Mouse (Mus musculus): ENCODE measurements around the gene Dkk2. TPM values are rescaled to one million over a fixed set of nuclear protein-coding genes. Genes with fewer than 3 reads are reported as not detected.
A peak's percentile ranks its signal among the peaks of the same experiment; 100 is the strongest.

Dkk2 gene
- polyA plus RNA-seq, 2 experiments: 63.1 to 69.3 TPM

- ATAC-seq (ENCODE audit: low FRiP score, low read depth): no peak
- H3K4me2 ChIP-seq (replicated peaks; ENCODE audit: low read depth, low read length, severe bottlenecking): no peak overlapping the region
- WGBS: 83% methylated on average over 3 of the region's 3 CpGs
- H3K4me1 ChIP-seq (ENCODE audit: control insufficient read depth, insufficient read depth, low read length): no peaks in the 10 kb centered on the region
- H3K9me3 ChIP-seq (ENCODE audit: control insufficient read depth, low read length): no peaks in the 10 kb centered on the region
- no peak overlapping the region for H3K27ac ChIP-seq (replicated peaks; ENCODE audit: low read depth, low read length)
- no peak overlapping the region for H3K4me3 ChIP-seq (replicated peaks; ENCODE audit: low read length)
- no peaks in the 10 kb centered on the region for H3K36me3 ChIP-seq (ENCODE audit: control insufficient read depth, insufficient read depth, low read length)
- no peak for TF ChIP-seq POLR2A (IDR thresholded peaks at IDR 0.05; ENCODE audit: borderline replicate concordance, extremely low read depth, insufficient read depth, insufficient read length)
- no peak overlapping the region for H3K9ac ChIP-seq (ENCODE audit: low read depth, low read length, severe bottlenecking)
- no peak for DNase-seq (ENCODE audit: low spot score)
- no peaks in the 10 kb centered on the region for H3K27me3 ChIP-seq (ENCODE audit: control insufficient read depth, insufficient read depth, low read length)
These were observed 83.8 kb downstream of the Dkk2 start for GRCm38 (mm10) chr3:132168911-132169310.

GRCm38 (mm10) chr3:132186888-132187552, 101.9 kb downstream of the Dkk2 start:
- peak; percentile 67 for ATAC-seq (ENCODE audit: low FRiP score, low read depth)
- WGBS: 57% methylated on average over 12 of the region's 12 CpGs
- Histone ChIP-seq H3K27me3 (ENCODE audit: control insufficient read depth, insufficient read depth, low read length) (no peaks in the 10 kb centered on the region), H3K36me3 (ENCODE audit: control insufficient read depth, insufficient read depth, low read length) (no peaks in the 10 kb centered on the region), H3K4me1 (ENCODE audit: control insufficient read depth, insufficient read depth, low read length) (no peaks in the 10 kb centered on the region), H3K9ac (ENCODE audit: low read depth, low read length, severe bottlenecking) (no peak overlapping the region), H3K4me3 (replicated peaks; ENCODE audit: low read length) (no peak overlapping the region), H3K9me3 (ENCODE audit: control insufficient read depth, low read length) (no peaks in the 10 kb centered on the region), H3K4me2 (replicated peaks; ENCODE audit: low read depth, low read length, severe bottlenecking) (no peak overlapping the region), H3K27ac (replicated peaks; ENCODE audit: low read depth, low read length) (no peak overlapping the region)
- peak; percentile 69 for DNase-seq (ENCODE audit: low spot score)
- TF ChIP-seq POLR2A (IDR thresholded peaks at IDR 0.05; ENCODE audit: borderline replicate concordance, extremely low read depth, insufficient read depth, insufficient read length): no peak

GRCm38 (mm10) chr3:132201950-132202349, 116.9 kb downstream of the Dkk2 start:
- TF ChIP-seq POLR2A (IDR thresholded peaks at IDR 0.05; ENCODE audit: borderline replicate concordance, extremely low read depth, insufficient read depth, insufficient read length): no peak
- no peak overlapping the region for H3K4me3 ChIP-seq (replicated peaks; ENCODE audit: low read length)
- H3K27ac ChIP-seq (replicated peaks; ENCODE audit: low read depth, low read length): no peak overlapping the region
- no peak overlapping the region for H3K4me2 ChIP-seq (replicated peaks; ENCODE audit: low read depth, low read length, severe bottlenecking)
- no peaks in the 10 kb centered on the region for H3K27me3 ChIP-seq (ENCODE audit: control insufficient read depth, insufficient read depth, low read length)
- H3K9me3 ChIP-seq (ENCODE audit: control insufficient read depth, low read length): no peaks in the 10 kb centered on the region
- DNase-seq (ENCODE audit: low spot score) (peak; percentile 75), ATAC-seq (ENCODE audit: low FRiP score, low read depth) (peak; percentile 57; the same call in 1 of the 2 replicates)
- 38% methylated on average over 4 of the region's 4 CpGs for WGBS
- H3K9ac ChIP-seq (ENCODE audit: low read depth, low read length, severe bottlenecking): no peak overlapping the region
- H3K4me1 ChIP-seq (ENCODE audit: control insufficient read depth, insufficient read depth, low read length): 0 out of 2 replicates have a peak, but pooled peaks cover 4% of the 10 kb centered on the region
- H3K36me3 ChIP-seq (ENCODE audit: control insufficient read depth, insufficient read depth, low read length): no peaks in the 10 kb centered on the region

DNA sequence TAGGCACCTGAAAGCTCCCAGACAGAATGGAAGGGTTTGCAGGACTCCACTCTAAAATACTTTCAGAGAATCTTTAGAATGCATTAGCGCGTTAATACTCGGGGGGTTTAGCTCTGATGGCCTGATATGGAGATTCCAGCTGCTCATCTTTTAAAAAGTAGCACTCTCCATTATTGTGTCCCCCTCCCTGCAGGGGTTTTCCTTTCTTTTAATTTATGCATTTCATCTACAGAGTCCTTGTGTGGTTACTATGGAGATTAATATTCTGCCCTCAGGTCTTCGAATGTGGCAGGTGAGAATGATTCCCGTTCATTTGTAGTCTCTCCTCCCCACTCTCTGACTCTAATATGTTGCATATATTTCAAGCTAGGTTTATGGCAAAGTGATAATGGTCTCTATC, 117.6 kb downstream of the Dkk2 start:
- Histone ChIP-seq H3K9me3 (ENCODE audit: control insufficient read depth, low read length) (no peaks in the 10 kb centered on the region), H3K9ac (ENCODE audit: low read depth, low read length, severe bottlenecking) (no peak overlapping the region), H3K4me2 (replicated peaks; ENCODE audit: low read depth, low read length, severe bottlenecking) (no peak overlapping the region), H3K4me3 (replicated peaks; ENCODE audit: low read length) (no peak overlapping the region), H3K27me3 (ENCODE audit: control insufficient read depth, insufficient read depth, low read length) (no peaks in the 10 kb centered on the region), H3K4me1 (ENCODE audit: control insufficient read depth, insufficient read depth, low read length) (0 out of 2 replicates have a peak, but pooled peaks cover 4% of the 10 kb centered on the region), H3K36me3 (ENCODE audit: control insufficient read depth, insufficient read depth, low read length) (no peaks in the 10 kb centered on the region), H3K27ac (replicated peaks; ENCODE audit: low read depth, low read length) (no peak overlapping the region)
- DNase-seq (ENCODE audit: low spot score) (no peak), ATAC-seq (ENCODE audit: low FRiP score, low read depth) (no peak)
- WGBS: 82% methylated on average over 5 of the region's 5 CpGs
- TF ChIP-seq POLR2A (IDR thresholded peaks at IDR 0.05; ENCODE audit: borderline replicate concordance, extremely low read depth, insufficient read depth, insufficient read length): no peak

- H3K9ac ChIP-seq (ENCODE audit: low read depth, low read length, severe bottlenecking): no peak overlapping the region
- no peaks in the 10 kb centered on the region for H3K9me3 ChIP-seq (ENCODE audit: control insufficient read depth, low read length)
- no peak overlapping the region for H3K4me3 ChIP-seq (replicated peaks; ENCODE audit: low read length)
- no peak overlapping the region for H3K4me2 ChIP-seq (replicated peaks; ENCODE audit: low read depth, low read length, severe bottlenecking)
- 26% methylated on average over 11 of the region's 11 CpGs for WGBS
- DNase-seq (ENCODE audit: low spot score) (peak; percentile 75), ATAC-seq (ENCODE audit: low FRiP score, low read depth) (no peak)
- no peak overlapping the region for H3K27ac ChIP-seq (replicated peaks; ENCODE audit: low read depth, low read length)
- H3K4me1 ChIP-seq (ENCODE audit: control insufficient read depth, insufficient read depth, low read length): 0 out of 2 replicates have a peak, but pooled peaks cover under 1% of the 10 kb centered on the region
- no peaks in the 10 kb centered on the region for H3K27me3 ChIP-seq (ENCODE audit: control insufficient read depth, insufficient read depth, low read length)
- H3K36me3 ChIP-seq (ENCODE audit: control insufficient read depth, insufficient read depth, low read length): no peaks in the 10 kb centered on the region
- TF ChIP-seq POLR2A (IDR thresholded peaks at IDR 0.05; ENCODE audit: borderline replicate concordance, extremely low read depth, insufficient read depth, insufficient read length): no peak
These were observed 122.4 kb downstream of the Dkk2 start for GRCm38 (mm10) chr3:132207469-132207868.
